Mouse (Mus musculus): ENCODE measurements around the gene Dll3. TPM values are rescaled to one million over a fixed set of nuclear protein-coding genes. Genes with fewer than 3 reads are reported as not detected.
"Not testable (repeated sequence)": the region's sequence is repeated elsewhere in the genome, so short reads cannot be mapped to it uniquely, and the experiment has no call there.

Gene Dll3
- polyA plus RNA-seq, 1 experiment from 2014 or later: 0.43 TPM

- no peak overlapping the region for H3K27ac ChIP-seq (ENCODE audit: low read depth)
- H3K9ac ChIP-seq: no peak overlapping the region
- ATAC-seq (ENCODE audit: insufficient read depth) (no peak), DNase-seq (no peak)
- H3K4me3 ChIP-seq (ENCODE audit: low read depth, low read length): no peak overlapping the region
- no peaks in the 10 kb centered on the region for H3K9me3 ChIP-seq (ENCODE audit: low read depth, low read length)
- no peak for TF ChIP-seq CTCF (IDR thresholded peaks at IDR 0.05; ENCODE audit: low read depth)
- H3K27me3 ChIP-seq (ENCODE audit: insufficient read depth, low read length): no peaks in the 10 kb centered on the region
- no peaks in the 10 kb centered on the region for H3K36me3 ChIP-seq (ENCODE audit: insufficient read depth)
- H3K4me1 ChIP-seq (ENCODE audit: insufficient read depth): no peaks in the 10 kb centered on the region
- 87% methylated on average over 17 of the region's 17 CpGs for WGBS
- H3K4me2 ChIP-seq: no peak overlapping the region
These were observed 50.1 kb downstream of the Dll3 start for GRCm38 (mm10) chr7:28251976-28252375.

- 93% methylated on average over 3 of the region's 3 CpGs for WGBS
- Histone ChIP-seq H3K36me3 (ENCODE audit: insufficient read depth) (no peaks in the 10 kb centered on the region), H3K9ac (no peak overlapping the region), H3K4me3 (ENCODE audit: low read depth, low read length) (no peak overlapping the region), H3K27me3 (ENCODE audit: insufficient read depth, low read length) (no peaks in the 10 kb centered on the region), H3K9me3 (ENCODE audit: low read depth, low read length) (no peaks in the 10 kb centered on the region), H3K4me2 (no peak overlapping the region), H3K27ac (ENCODE audit: low read depth) (no peak overlapping the region), H3K4me1 (ENCODE audit: insufficient read depth) (no peaks in the 10 kb centered on the region)
- DNase-seq (no peak), ATAC-seq (ENCODE audit: insufficient read depth) (no peak)
- TF ChIP-seq CTCF (IDR thresholded peaks at IDR 0.05; ENCODE audit: low read depth): no peak
These were observed 53.1 kb downstream of the Dll3 start for GRCm38 (mm10) chr7:28248957-28249356.

DNA sequence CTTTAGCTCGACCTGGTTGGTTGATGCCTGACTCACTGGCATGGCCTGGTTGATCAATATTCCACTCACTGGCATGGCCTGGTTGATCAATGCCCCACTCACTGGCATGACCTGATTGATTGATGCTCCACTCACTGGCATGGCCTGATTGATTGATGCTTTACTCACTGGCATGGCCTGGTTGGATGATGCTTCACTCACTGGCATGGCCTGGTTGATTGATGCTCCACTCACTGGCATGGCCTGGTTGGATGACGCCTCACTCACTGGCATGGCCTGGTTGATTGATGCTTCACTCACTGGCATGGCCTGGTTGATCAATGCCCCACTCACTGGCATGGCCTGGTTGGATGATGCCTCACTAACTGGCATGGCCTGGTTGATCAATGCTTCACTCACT is 58.1 kb downstream of the Dll3 start:
- not testable (repeated sequence) for H3K9ac ChIP-seq; ATAC-seq (ENCODE audit: insufficient read depth); DNase-seq; H3K4me1 ChIP-seq (ENCODE audit: insufficient read depth); H3K36me3 ChIP-seq (ENCODE audit: insufficient read depth); H3K9me3 ChIP-seq (ENCODE audit: low read depth, low read length); H3K4me2 ChIP-seq; H3K27me3 ChIP-seq (ENCODE audit: insufficient read depth, low read length); H3K27ac ChIP-seq (ENCODE audit: low read depth); H3K4me3 ChIP-seq (ENCODE audit: low read depth, low read length)
- 69% methylated on average over 2 of the region's 2 CpGs for WGBS

Other genes starting within 250 kb of the Dll3 start
- 0.84 and 1.8 TPM in 2 replicates for gene Fcgbp, start 231.0 kb downstream of the Dll3 start, polyA plus RNA-seq (2014; fragmentation: Nextera tagmentation; extraction: Ambion mirVana)
- gene 9530053A07Rik, start 172.8 kb downstream of the Dll3 start, polyA plus RNA-seq (2014; fragmentation: Nextera tagmentation; extraction: Ambion mirVana): not detected in 2 replicates
- 47.3 and 50.9 TPM in 2 replicates for gene Fbl, start 132.5 kb downstream of the Dll3 start, polyA plus RNA-seq (2014; fragmentation: Nextera tagmentation; extraction: Ambion mirVana)
- gene Dyrk1b, start 122.8 kb downstream of the Dll3 start, polyA plus RNA-seq (2014; fragmentation: Nextera tagmentation; extraction: Ambion mirVana): 13.2 and 14.4 TPM in 2 replicates
- 9.8 and 12.9 TPM in 2 replicates for gene Eid2, start 34.4 kb downstream of the Dll3 start, polyA plus RNA-seq (2014; fragmentation: Nextera tagmentation; extraction: Ambion mirVana)
- gene Eid2b, start 24.5 kb downstream of the Dll3 start, polyA plus RNA-seq (2014; fragmentation: Nextera tagmentation; extraction: Ambion mirVana): 9.0 and 10.9 TPM in 2 replicates
- 0.15 TPM in 1 of 2 replicates, not detected in the other for gene Selenov, start 11.1 kb downstream of the Dll3 start, polyA plus RNA-seq (2014; fragmentation: Nextera tagmentation; extraction: Ambion mirVana)
- 162 and 174 TPM in 2 replicates for gene Timm50, start 9.8 kb upstream of the Dll3 start, polyA plus RNA-seq (2014; fragmentation: Nextera tagmentation; extraction: Ambion mirVana)
- gene Supt5, start 36.5 kb upstream of the Dll3 start, polyA plus RNA-seq (2014; fragmentation: Nextera tagmentation; extraction: Ambion mirVana): 73.5 and 77.5 TPM in 2 replicates
- 1,310 and 1,324 TPM in 2 replicates for gene Rps16, start 48.4 kb upstream of the Dll3 start, polyA plus RNA-seq (2014; fragmentation: Nextera tagmentation; extraction: Ambion mirVana)
- 74.1 and 75.1 TPM in 2 replicates for gene Plekhg2, start 70.4 kb upstream of the Dll3 start, polyA plus RNA-seq (2014; fragmentation: Nextera tagmentation; extraction: Ambion mirVana)
- 12.9 and 13.2 TPM in 2 replicates for gene Zfp36, start 78.0 kb upstream of the Dll3 start, polyA plus RNA-seq (2014; fragmentation: Nextera tagmentation; extraction: Ambion mirVana)
- 45.9 and 49.1 TPM in 2 replicates for gene Med29, start 90.5 kb upstream of the Dll3 start, polyA plus RNA-seq (2014; fragmentation: Nextera tagmentation; extraction: Ambion mirVana)
- gene Paf1, start 90.7 kb upstream of the Dll3 start, polyA plus RNA-seq (2014; fragmentation: Nextera tagmentation; extraction: Ambion mirVana): 73.1 and 75.4 TPM in 2 replicates
- 30.5 and 37.0 TPM in 2 replicates for gene Gmfg, start 135.2 kb upstream of the Dll3 start, polyA plus RNA-seq (2014; fragmentation: Nextera tagmentation; extraction: Ambion mirVana)
- 4.4 and 6.6 TPM in 2 replicates for gene Lrfn1, start 149.7 kb upstream of the Dll3 start, polyA plus RNA-seq (2014; fragmentation: Nextera tagmentation; extraction: Ambion mirVana)
- not detected in 2 replicates for gene Ifnl2, start 208.2 kb upstream of the Dll3 start, polyA plus RNA-seq (2014; fragmentation: Nextera tagmentation; extraction: Ambion mirVana)
- gene Ifnl3, start 220.6 kb upstream of the Dll3 start, polyA plus RNA-seq (2014; fragmentation: Nextera tagmentation; extraction: Ambion mirVana): not detected in 2 replicates
- gene Sycn, start 238.6 kb upstream of the Dll3 start, polyA plus RNA-seq (2014; fragmentation: Nextera tagmentation; extraction: Ambion mirVana): not detected in 2 replicates
- gene Nccrp1, start 245.0 kb upstream of the Dll3 start, polyA plus RNA-seq (2014; fragmentation: Nextera tagmentation; extraction: Ambion mirVana): not detected in 2 replicates

Measured in lung, embryonic 14.5 days (tissue).